Mouse (Mus musculus) gastrocnemius, postnatal 14 days (tissue): ENCODE measurements at regions not wholly inside any gene's neighbourhood (a gene's known extent, or its start where the extent isn't known, plus 50 kb on each side); places are given as distances from the start of the nearest gene placed in this dataset.
A peak's percentile ranks its signal among the peaks of the same experiment; 100 is the strongest.

Experiments used
- DNase-seq: peaks from one replicate; pipeline ENCODE4 v3.0.0; 2021; ENCODE audit warnings: mixed read lengths
- intact Hi-C: fragments of 180-260 bp; cut with DNase I; formaldehyde crosslinking; loops from one replicate; pipeline ENCODE4 v1.15.1; 2025; ENCODE audit warnings: low total_unique reads

DNA sequence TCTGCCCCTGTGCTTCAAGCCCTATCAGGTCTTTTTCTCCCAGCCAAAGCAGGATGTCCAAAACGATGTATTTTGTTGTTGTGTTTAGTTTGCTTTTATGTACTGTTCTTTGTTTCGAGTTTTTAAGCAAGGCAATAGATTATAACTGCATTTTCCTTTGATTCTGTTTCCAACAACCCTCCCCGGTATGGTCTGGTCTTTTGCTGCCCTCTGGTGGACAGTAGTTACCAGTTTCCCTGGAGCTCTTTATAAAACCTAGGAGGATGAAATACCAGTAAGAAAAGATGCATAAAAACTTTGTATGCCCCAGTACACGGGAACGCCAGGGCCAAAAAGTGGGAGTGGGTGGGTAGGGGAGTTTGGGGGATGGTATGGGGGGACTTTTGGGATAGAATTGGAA is 73.9 kb upstream of the Itm2a start:
- intact Hi-C loops: loop anchor here (10.0 kb wide), 1 partner anchor 682 kb away; no protein-coding TSS in a partner anchor
- peak; percentile 17 for DNase-seq

DNA sequence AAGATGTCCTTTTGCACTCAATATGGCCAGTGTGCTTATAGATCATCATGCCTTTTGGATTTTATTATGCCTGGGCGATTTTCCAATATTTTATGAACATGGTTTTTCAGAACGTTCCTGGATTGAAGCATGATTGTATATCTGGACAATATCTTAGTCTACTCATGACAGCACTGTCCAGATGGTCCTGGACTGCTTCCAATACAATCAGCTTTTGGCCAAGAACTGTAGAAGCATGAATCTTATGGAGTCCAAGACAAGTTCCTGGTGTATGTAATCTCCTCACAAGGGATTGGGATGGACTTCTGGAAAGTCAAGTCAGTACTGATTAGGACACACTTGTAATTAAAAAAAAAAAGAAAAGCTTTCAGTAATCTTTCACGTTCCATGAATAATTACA is 66.1 kb upstream of the Itm2a start:
- DNase-seq: no peak
- intact Hi-C loops: no loop called here
